Mouse (Mus musculus) C2C12 (cell line): ENCODE data around the gene Mus81. TPM values are rescaled to one million over a fixed set of nuclear protein-coding genes. Genes with fewer than 3 reads are reported as not detected.

Source experiments
- H3K27me3 ChIP-seq: one replicate; pipeline ENCODE4 v1.6.1; 2011; ENCODE audit not compliant: control insufficient read depth, insufficient read depth, insufficient read length
- H3K36me3 ChIP-seq: one replicate; pipeline ENCODE4 v1.6.1; 2011; ENCODE audit not compliant: control insufficient read depth, insufficient read depth
- H3K4me3 ChIP-seq: one replicate; pipeline ENCODE4 v1.5.1; 2011; ENCODE audit warnings: mild to moderate bottlenecking, control low read depth; ENCODE audit not compliant: poor library complexity, insufficient read depth, severe bottlenecking
- H3K79me2 ChIP-seq: one replicate; pipeline ENCODE4 v1.6.1; 2011; ENCODE audit not compliant: control insufficient read depth, insufficient read depth
- H3K79me3 ChIP-seq: one replicate; pipeline ENCODE4 v1.6.1; 2011; ENCODE audit warnings: low read depth, control low read depth
- H3ac ChIP-seq: one replicate; pipeline ENCODE3; 2011; ENCODE audit warnings: low read depth; ENCODE audit not compliant: control insufficient read depth, insufficient read length
- CEBPB ChIP-seq: IDR thresholded peaks from one replicate; pipeline ENCODE4 v1.6.1; 2011; ENCODE audit warnings: low read depth, mild to moderate bottlenecking, control low read depth, moderate library complexity
- CTCF ChIP-seq: IDR thresholded peaks from one replicate; pipeline ENCODE4 v1.5.1; 2011; ENCODE audit not compliant: control insufficient read depth, insufficient read depth, insufficient read length
- FOSL1 ChIP-seq: IDR thresholded peaks from one replicate; pipeline ENCODE4 v1.8.0; 2011; ENCODE audit warnings: mild to moderate bottlenecking, low read length; ENCODE audit not compliant: poor library complexity, insufficient read depth, severe bottlenecking
- MAX ChIP-seq: IDR thresholded peaks from one replicate; pipeline ENCODE4 v1.6.1; 2011; ENCODE audit warnings: mild to moderate bottlenecking, control low read depth
- MYOD1 ChIP-seq: IDR thresholded peaks from one replicate; pipeline ENCODE4 v1.6.1; 2011; ENCODE audit warnings: low read depth; ENCODE audit not compliant: control insufficient read depth, insufficient read length
- MYOG ChIP-seq: IDR thresholded peaks from one replicate; pipeline ENCODE4 v1.6.1; 2011; ENCODE audit not compliant: control insufficient read depth, insufficient read length; ENCODE audit errors: extremely low read depth
- USF1 ChIP-seq: IDR thresholded peaks from one replicate; pipeline ENCODE4 v1.6.1; 2011; ENCODE audit warnings: low read depth, mild to moderate bottlenecking, control low read depth, moderate library complexity
- polyA plus RNA-seq: library from polyadenylated mRNA; unstranded; fragments of >200 nt; fragmentation: generic; extraction: Trizol; gene quantifications from one replicate; pipeline ENCODE4 v1.2.1, GENCODE M21; 2012; ENCODE audit warnings: missing spikeins

Mus81 gene
- polyA plus RNA-seq, 1 experiment, result 50.3 TPM

- Histone ChIP-seq H3K36me3 (peaks cover 35% of the 10 kb centered on the region), H3K27me3 (no peaks in the 10 kb centered on the region), H3K79me2 (no peaks in the 10 kb centered on the region), H3K79me3 (no peaks in the 10 kb centered on the region), H3ac (no peak within 1 kb of the TSS), H3K4me3 (no peak within 1 kb of the TSS)
- TF ChIP-seq USF1 (no peak), MYOG (no peak), CTCF (no peak), MAX (no peak), FOSL1 (no peak)
Observed at GRCm38 (mm10) chr19:5468374-5468773, 19.8 kb downstream of the Mus81 start, which contains the start of gene Ctsw. Gene Ctsw, minus strand, starts transcription at chr19:5468507.

GRCm38 (mm10) chr19:5466916-5467500 is 21.2 kb downstream of the Mus81 start:
- Histone ChIP-seq H3K79me2 (peaks cover 6% of the 10 kb centered on the region), H3K27me3 (no peaks in the 10 kb centered on the region), H3K79me3 (no peaks in the 10 kb centered on the region), H3K36me3 (peaks cover 49% of the 10 kb centered on the region), H3ac (no peak overlapping the region), H3K4me3 (no peak overlapping the region)
- no peak for TF ChIP-seq CTCF

- Histone ChIP-seq H3K4me3 (no peak overlapping the region), H3K79me2 (peaks cover 22% of the 10 kb centered on the region), H3K36me3 (peaks cover 54% of the 10 kb centered on the region)
Observed at GRCm38 (mm10) chr19:5465037-5465436, 23.2 kb downstream of the Mus81 start.

GRCm38 (mm10) chr19:5463791-5464562 is 24.2 kb downstream of the Mus81 start:
- Histone ChIP-seq H3K79me3 (peaks cover 7% of the 10 kb centered on the region), H3K27me3 (no peaks in the 10 kb centered on the region), H3ac (no peak overlapping the region), H3K36me3 (peaks cover 54% of the 10 kb centered on the region), H3K79me2 (peaks cover 22% of the 10 kb centered on the region), H3K4me3 (no peak overlapping the region)
- peak; percentile 78 for TF ChIP-seq CTCF
- no peak for TF ChIP-seq USF1

More at GRCm38 (mm10) chr19:5465037-5465436, 23.2 kb downstream of the Mus81 start:
- no peak overlapping the region for H3ac ChIP-seq
- TF ChIP-seq USF1, result no peak
- no peak for TF ChIP-seq MYOD1
- TF ChIP-seq CTCF, result no peak
- no peak for TF ChIP-seq CEBPB
- TF ChIP-seq MAX, result no peak
- TF ChIP-seq MYOG, result no peak
- TF ChIP-seq FOSL1, result no peak
- no peaks in the 10 kb centered on the region for H3K27me3 ChIP-seq
- peaks cover 7% of the 10 kb centered on the region for H3K79me3 ChIP-seq

- no peak overlapping the region for H3ac ChIP-seq
- H3K27me3 ChIP-seq, result no peaks in the 10 kb centered on the region
- H3K4me3 ChIP-seq, result no peak overlapping the region
- H3K36me3 ChIP-seq, result peaks cover 54% of the 10 kb centered on the region
- H3K79me2 ChIP-seq, result peaks cover 22% of the 10 kb centered on the region
- peaks cover 7% of the 10 kb centered on the region for H3K79me3 ChIP-seq
- no peak for TF ChIP-seq CTCF
- no peak for TF ChIP-seq FOSL1
- TF ChIP-seq MYOG, result no peak
- no peak for TF ChIP-seq MAX
- TF ChIP-seq USF1, result no peak
- TF ChIP-seq CEBPB, result no peak
- TF ChIP-seq MYOD1, result no peak
Observed at GRCm38 (mm10) chr19:5463212-5463611, 25.0 kb downstream of the Mus81 start.

- Histone ChIP-seq H3K79me3 (peaks cover 7% of the 10 kb centered on the region), H3ac (peak overlapping the region; percentile 9), H3K36me3 (peaks cover 48% of the 10 kb centered on the region), H3K27me3 (no peaks in the 10 kb centered on the region), H3K4me3 (peak overlapping the region; percentile 59), H3K79me2 (peaks cover 28% of the 10 kb centered on the region)
- TF ChIP-seq MYOG (no peak), CTCF (no peak), MYOD1 (no peak), USF1 (no peak)
Observed at GRCm38 (mm10) chr19:5461411-5461810, 26.8 kb downstream of the Mus81 start.
